Mouse (Mus musculus) B cell, adult 2 months (primary cell): ENCODE data around the gene Wnt10b.

ENCODE experiments used
- DNase-seq, 2 experiments: peaks; one replicate each; pipeline ENCODE4 v3.0.0; 2022

Gene Wnt10b

GRCm38 (mm10) chr15:98796803-98797595 is 19.0 kb upstream of the Wnt10b start:
- no peak for DNase-seq

- no peak for DNase-seq
Observed at GRCm38 (mm10) chr15:98793141-98793698, 15.3 kb upstream of the Wnt10b start.

GRCm38 (mm10) chr15:98792233-98793020 is 14.5 kb upstream of the Wnt10b start:
- no peak for DNase-seq

GRCm38 (mm10) chr15:98791771-98792170 is 13.8 kb upstream of the Wnt10b start:
- DNase-seq: peak in 1 of 2 experiments; percentile 27

- DNase-seq: no peak
Observed at GRCm38 (mm10) chr15:98791221-98791620, 13.3 kb upstream of the Wnt10b start.

- no peak for DNase-seq
Observed at GRCm38 (mm10) chr15:98790761-98791160, 12.8 kb upstream of the Wnt10b start.

- DNase-seq: peak; percentile 76
Observed at GRCm38 (mm10) chr15:98789661-98790535, 11.9 kb upstream of the Wnt10b start, which contains the start of gene Wnt1. Wnt1 (plus strand) TSS chr15:98789857.

GRCm38 (mm10) chr15:98788972-98789660 is 11.2 kb upstream of the Wnt10b start:
- no peak for DNase-seq

- DNase-seq: no peak
Observed at GRCm38 (mm10) chr15:98787930-98788329, 10.0 kb upstream of the Wnt10b start.

- peak in 1 of 2 experiments; percentile 38 for DNase-seq
Observed at GRCm38 (mm10) chr15:98785744-98786143, 7.8 kb upstream of the Wnt10b start.

- DNase-seq: no peak
Observed at GRCm38 (mm10) chr15:98781166-98781565, 3.2 kb upstream of the Wnt10b start.

GRCm38 (mm10) chr15:98780573-98780972 is 2.6 kb upstream of the Wnt10b start:
- DNase-seq: peak in 1 of 2 experiments; percentile 34

GRCm38 (mm10) chr15:98780075-98780474 is 2.1 kb upstream of the Wnt10b start:
- DNase-seq: no peak

GRCm38 (mm10) chr15:98778806-98779205 is 856 bp upstream of the Wnt10b start:
- DNase-seq: no peak

- DNase-seq: peak; percentile 30 to 41
Observed at GRCm38 (mm10) chr15:98778191-98778770, 331 bp upstream of the Wnt10b start.

GRCm38 (mm10) chr15:98777005-98777616 is 839 bp downstream of the Wnt10b start:
- DNase-seq: peak; percentile 39 to 42

- peak; percentile 51 to 57 for DNase-seq
Observed at GRCm38 (mm10) chr15:98776280-98777004, 1.5 kb downstream of the Wnt10b start.

GRCm38 (mm10) chr15:98775533-98775932 is 2.4 kb downstream of the Wnt10b start:
- DNase-seq: no peak

GRCm38 (mm10) chr15:98774096-98774495 is 3.9 kb downstream of the Wnt10b start:
- DNase-seq: no peak

- DNase-seq: peak; percentile 55 to 61
Observed at GRCm38 (mm10) chr15:98772511-98773211, 5.3 kb downstream of the Wnt10b start.
